Mouse (Mus musculus) 3134 (cell line): ENCODE data around the gene Coro1a.
"Not testable (repeated sequence)": the region's sequence is repeated elsewhere in the genome, so short reads cannot be mapped to it uniquely, and the experiment has no call there.

ENCODE experiments used
- DNase-seq: peaks from one replicate; pipeline ENCODE4 v3.0.0-alpha.2; 2011; ENCODE audit warnings: low spot score; ENCODE audit not compliant: insufficient read length; ENCODE audit errors: extremely low read depth

Coro1a gene

GRCm38 (mm10) chr7:126707442-126708174, at the start of gene Coro1a:
Gene Coro1a (minus strand): TSS chr7:126707787.
- DNase-seq: no peak

DNA sequence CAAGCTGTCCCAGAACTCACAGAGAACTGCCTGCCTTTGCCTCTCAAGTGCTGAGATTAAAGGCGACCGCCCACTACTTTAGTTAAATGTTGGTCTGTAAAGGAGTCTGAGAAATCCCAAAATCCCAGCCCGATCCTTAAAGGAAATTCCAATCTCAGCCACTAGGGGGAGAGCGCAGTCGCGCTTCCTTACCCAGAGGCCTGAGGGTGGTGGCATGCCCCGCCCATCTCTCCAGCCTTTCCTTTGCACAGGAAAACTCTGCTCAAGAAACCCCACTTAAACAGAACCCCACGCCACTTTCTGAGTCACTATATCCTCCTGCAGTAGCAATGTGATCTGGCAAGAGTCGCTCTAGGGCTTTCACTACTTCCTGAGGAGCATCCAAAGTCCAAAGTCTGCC, 47.3 kb upstream of the Coro1a start:
- DNase-seq: peak; percentile 55

- no peak for DNase-seq
Observed at GRCm38 (mm10) chr7:126749582-126750343, 42.2 kb upstream of the Coro1a start.

DNA sequence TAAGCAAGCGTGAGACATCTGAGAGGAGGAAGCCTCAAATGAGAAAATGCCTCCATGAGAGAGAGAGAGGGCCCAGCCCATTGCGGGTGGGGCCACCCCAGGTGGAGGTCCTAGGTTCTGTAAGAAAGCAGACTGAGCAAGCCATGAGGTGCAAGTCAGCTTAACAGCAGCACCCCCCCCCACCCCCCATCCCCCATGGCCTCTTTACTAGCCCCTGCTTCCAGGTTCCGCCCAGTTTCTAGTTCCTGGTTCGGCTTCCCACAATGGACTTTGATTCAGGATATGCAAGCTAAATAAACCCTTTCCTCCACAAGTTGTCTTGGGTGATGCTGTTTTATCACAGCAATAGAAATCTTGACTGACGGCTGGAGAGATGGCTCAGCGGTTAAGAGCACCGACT, 41.2 kb upstream of the Coro1a start:
- DNase-seq: no peak

DNA sequence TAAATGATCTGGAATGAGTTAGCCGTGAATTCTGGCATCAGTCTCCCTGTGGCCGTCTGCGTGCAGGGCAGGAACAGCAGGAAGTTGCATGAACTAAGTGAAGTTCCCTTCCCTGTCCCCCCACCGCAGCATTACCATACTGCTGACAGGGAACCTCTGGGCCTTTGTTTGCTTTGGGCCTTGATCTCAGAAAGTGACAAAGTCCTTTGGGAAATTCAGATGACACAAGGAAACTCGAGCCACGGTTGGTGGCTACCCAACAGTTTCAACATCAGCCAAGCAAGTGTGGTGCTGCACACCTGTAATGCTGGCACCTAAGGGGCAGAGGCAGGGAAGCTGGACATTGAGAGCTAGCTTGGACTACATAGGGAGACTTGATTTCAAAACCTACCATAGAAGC, 39.2 kb upstream of the Coro1a start:
- DNase-seq: no peak

DNA sequence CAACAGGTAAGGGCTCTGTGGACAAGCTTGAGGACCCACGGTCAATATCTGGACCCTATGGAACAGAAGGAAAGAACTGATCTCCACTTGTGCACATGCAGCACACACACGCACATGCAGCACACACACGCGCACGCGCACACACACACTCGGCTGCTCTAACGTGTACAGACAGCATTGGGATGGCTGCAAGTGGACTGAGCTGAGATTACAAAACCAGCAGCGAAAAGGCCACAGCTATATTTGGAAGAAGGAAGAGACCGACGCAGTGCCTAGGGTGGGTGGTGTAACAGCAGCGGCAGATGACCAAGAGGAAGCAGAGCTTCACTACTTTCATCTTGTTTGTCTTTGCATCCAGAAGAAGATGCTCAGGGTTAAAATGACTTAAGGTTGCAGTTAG, 38.5 kb upstream of the Coro1a start:
- DNase-seq: no peak

- DNase-seq: no peak
Observed at GRCm38 (mm10) chr7:126741964-126742482, 34.4 kb upstream of the Coro1a start.

DNA sequence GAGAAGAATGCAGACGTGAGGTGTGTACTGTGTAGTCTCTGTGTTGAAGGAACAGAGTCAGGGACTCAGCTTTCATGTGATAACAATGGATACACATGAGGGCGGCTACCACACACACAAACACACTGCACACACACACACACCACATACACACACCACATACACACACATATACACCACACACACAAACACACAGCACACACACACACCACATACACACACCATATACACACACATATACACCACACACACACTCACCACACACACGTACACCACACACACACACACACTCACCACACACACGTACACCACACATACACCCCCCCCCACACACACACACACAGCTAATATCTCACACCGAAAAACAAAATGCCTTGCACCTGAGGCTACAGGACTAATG, 33.9 kb upstream of the Coro1a start:
- no peak for DNase-seq

DNA sequence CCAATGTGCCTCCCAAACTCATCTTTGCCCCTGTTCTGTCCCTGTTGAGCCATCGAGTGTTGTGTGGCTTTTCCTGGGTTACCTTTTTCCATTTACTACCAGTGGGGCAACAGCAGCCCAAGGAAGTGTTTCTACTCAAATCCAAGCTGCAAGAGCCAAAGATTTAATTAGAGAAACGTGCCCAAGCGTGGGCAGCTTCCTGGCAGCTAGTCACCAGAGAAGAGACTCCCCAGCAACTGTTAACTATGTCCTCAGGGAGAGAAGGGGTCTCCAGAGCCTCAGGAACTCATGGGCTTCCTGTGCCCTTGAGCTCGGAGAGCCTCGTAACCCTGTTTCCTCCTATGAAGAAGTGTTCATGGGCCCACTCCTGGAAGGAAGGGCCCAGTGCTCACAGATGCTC, 33.4 kb upstream of the Coro1a start:
- DNase-seq: no peak

- no peak for DNase-seq
Observed at GRCm38 (mm10) chr7:126740132-126740735, 32.6 kb upstream of the Coro1a start.

DNA sequence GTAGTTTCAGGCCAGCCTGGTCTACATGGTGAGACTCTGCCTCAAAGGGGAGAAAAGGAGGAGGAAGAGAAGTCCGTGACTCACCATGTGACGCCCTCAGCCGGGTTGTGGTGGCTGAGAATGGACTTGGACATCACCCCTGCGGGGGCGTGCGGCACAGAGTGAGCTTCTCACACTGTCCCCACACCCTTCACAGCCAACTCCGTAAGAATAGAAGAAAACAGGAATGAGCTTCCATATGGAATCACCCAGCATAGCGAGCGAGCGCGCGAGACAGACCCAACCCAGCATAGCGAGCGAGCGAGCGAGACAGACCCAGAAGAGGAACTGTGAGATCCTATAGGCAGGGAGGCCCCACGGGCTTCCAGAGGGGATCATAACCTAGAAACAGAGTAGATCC, 32.0 kb upstream of the Coro1a start:
- DNase-seq: no peak

GRCm38 (mm10) chr7:126736122-126736521, 28.5 kb upstream of the Coro1a start:
- DNase-seq: no peak

- DNase-seq: not testable (repeated sequence)
Observed at GRCm38 (mm10) chr7:126730256-126730789, 22.7 kb upstream of the Coro1a start.

DNA sequence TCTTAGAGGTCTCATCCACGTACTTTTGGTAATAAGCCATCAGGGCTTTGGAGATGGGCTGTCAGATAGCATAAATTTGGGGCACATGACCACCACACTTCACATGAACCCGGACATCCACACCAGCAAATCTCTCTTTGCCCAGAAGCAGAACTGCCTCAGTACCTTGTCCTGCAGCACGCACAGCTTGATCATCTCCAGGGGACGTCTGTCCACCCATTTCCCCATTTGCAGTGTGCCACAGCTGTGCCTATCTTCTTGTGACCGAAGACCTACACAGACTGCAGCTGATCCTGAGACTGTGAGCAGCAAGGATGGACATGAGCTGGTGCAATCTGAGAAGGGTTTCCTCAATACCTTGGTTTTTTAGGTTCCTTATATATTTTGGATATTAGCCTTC, 18.1 kb upstream of the Coro1a start:
- DNase-seq: no peak

DNA sequence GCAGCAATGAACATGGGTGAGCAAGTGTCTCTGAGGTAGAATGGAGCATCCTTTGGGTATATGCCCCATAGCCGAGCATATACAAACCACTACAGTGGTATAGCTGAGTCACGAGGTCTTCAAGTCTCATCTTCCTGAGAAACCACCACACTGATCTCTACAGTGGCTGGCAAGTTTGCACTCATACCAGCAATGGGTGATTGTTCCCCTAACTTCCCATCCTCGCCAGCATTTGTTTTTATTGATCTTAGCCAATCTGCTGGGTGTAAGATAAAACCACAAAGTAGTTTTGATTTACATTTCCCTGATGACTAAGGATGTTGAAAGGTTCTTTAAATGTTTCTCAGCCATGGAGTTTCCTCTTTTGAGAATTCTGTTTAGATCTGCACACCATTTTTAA, 17.5 kb upstream of the Coro1a start:
- no peak for DNase-seq

GRCm38 (mm10) chr7:126721635-126722034, 14.0 kb upstream of the Coro1a start:
- no peak for DNase-seq

DNA sequence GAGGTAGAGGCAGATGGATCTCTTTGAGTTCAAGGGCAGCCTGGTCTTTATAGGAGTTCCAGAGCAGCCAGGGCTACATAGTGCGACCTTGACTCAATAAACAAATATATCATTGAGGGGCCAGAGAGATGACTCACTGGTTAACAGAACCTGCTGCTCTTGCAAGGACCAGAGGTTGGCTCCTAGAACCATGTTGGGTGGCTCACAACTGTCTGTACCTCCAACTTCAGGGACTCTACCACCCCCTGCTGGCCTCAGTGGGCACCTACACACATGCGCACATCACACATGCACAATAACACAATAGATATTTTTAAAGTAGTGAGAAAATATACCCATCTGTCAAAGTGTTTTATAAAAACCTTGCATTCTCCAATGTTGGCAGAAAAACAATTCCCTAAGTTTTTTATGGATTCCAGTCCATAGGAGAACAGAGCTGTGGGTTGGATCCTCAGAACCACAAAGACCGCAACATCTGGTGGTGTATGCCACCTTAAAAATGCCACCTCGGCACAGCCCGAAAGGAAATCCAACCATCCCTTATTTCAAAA, 11.3 kb upstream of the Coro1a start:
- no peak for DNase-seq

DNA sequence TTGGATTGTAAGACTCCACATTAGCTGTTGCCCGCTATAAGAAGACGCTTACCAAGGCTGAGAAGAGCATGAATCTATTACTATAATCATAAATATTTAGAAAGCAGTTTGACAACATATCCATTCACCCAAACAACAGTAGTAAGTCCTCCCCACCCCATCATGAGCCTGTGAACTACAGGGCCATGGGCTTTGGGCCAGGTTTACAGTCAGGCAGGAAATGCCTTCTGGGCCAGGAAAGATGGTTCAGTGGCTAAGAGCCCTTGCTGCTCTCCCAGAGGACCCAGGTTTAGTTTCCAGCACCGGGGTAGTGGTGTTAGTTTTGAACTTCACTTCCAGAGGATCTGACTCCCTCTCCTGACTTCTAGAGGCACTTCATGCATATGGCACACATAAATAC, 10.0 kb upstream of the Coro1a start:
- DNase-seq: no peak

GRCm38 (mm10) chr7:126715679-126716078, 8.1 kb upstream of the Coro1a start:
- no peak for DNase-seq

GRCm38 (mm10) chr7:126711910-126712309, 4.3 kb upstream of the Coro1a start:
- DNase-seq: no peak

DNA sequence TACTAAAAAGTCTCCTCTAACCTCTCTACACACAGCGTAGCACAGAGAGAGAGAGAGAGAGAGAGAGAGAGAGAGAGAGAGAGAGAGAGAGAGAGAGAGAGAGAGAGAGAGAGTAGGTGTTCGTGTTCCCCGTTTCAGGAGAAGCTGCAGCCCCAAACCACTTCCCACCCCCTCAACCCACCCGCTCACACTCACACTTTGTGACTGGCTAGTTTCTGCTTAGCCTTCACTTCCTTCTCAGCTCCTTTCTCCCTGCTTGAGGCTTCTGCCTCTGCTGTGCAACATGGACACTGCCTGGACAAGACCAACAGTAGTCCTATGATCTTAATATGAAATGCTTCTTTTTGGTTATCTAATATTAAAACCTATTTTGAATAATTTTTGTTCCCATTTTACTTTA, 2.7 kb upstream of the Coro1a start:
- no peak for DNase-seq
